Mouse (Mus musculus) ovary, adult 18-20 months (tissue): ENCODE data around the gene Shox2.
A peak's percentile ranks its signal among the peaks of the same experiment; 100 is the strongest.

Source experiments
- DNase-seq: peaks from one replicate; pipeline ENCODE4 v3.0.0; 2022; ENCODE audit warnings: low spot score, mixed read lengths

The Shox2 gene

GRCm38 (mm10) chr3:66981706-66982105 lies at the start of gene Shox2:
Shox2 (minus strand) TSS chr3:66981771.
- DNase-seq: no peak

DNA sequence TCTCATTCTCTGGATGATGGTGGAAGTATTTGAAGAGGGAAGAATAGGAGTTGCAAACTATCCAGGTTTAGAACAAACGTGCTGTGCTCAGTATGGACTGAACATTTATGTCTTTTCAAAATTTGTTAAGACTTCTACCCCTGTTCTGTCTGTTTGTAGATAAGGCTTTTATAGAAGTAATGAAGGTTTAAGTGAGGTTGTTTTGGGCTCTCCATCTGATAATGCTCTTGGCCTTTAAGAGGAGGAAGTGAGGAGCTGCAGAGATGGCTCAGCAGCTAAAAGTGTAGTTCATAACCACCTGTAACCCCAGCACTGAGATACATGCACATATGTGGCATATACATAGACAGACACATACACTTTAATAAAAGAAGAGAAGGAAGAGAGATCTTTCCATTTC lies 15.2 kb upstream of the Shox2 start:
- no peak for DNase-seq

GRCm38 (mm10) chr3:66986287-66986560 lies 4.7 kb upstream of the Shox2 start:
- DNase-seq: no peak

GRCm38 (mm10) chr3:66985539-66986286 lies 4.1 kb upstream of the Shox2 start:
- peak; percentile 60 for DNase-seq

DNA sequence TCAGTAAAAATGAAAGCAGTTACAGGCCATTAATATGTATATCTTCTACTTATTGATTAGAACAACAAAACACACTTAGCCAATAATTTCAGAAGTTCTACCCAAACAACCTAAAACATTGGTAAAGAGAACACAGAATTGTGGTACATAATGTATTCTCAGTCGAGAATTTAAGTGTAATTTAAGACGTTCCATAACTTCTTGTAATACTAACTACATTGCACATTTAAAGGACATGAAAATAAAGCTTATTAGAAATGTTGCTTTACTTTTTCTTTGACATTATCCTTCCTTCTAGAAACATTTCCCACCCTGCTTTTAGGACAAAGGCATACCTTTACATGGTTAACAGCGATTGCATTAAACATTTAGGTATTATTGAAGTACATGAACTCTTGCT lies 1.9 kb upstream of the Shox2 start:
- DNase-seq: no peak

DNA sequence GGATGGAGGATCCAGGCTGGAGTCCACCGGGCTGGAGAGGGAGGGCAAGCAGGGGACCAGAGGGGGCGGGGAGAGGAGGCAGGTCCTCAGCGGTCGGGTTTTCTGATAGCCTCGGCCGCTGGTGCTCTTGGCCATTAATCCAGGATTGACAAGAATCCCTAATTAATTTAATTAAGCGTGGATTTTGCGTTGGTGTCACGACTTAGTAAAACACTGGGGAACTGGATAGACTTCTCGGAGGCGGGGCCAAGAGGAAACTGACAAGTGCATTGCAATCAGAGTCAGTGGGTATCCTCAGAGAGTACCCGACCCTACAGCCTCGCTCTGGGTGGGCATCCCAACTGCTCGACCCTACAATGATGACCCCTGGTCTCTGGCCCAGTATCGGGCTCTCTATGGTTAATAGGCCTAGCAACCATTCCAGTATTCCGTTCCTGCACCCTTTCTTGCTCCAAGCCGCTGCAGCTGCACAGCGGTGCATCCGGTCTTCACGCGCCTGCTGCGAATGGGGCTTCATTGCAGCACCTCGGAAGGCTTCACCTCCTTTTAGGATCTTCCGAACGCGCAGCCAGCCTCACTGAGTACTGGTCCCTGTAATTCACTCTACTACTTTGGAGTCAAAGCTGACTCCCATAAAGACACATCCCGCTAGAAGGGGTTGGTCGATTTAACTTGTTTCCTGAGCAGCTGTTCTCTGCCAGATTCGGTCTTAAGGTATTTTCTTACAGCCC lies 775 bp upstream of the Shox2 start:
- DNase-seq: peak; percentile 6

- peak; percentile 49 for DNase-seq
These were observed 390 bp downstream of the Shox2 start, which contains the start of gene Rsrc1 for GRCm38 (mm10) chr3:66981101-66981661. Rsrc1 (plus strand) TSS chr3:66981390.

- no peak for DNase-seq
These were observed 1.2 kb downstream of the Shox2 start for GRCm38 (mm10) chr3:66980111-66980975.

DNA sequence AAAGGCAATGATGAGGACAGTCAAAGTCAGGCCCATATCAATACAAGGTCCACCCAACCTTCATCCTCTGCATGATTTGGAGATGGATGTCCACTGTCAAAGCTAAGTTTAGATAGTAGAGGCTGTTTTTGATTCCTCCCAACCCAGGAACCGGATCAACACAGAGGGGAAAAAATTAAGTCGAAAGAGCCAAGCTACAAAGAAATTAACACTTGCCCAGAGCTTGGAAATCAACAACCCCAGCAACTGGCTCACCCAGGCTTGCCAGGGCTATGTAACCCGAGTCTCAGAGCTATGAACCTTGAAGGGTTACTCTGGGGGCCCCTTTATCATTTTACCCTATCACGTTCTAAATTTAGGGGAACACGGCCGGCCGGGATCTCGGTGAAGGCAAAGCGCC lies 2.1 kb downstream of the Shox2 start:
- DNase-seq: no peak

- no peak for DNase-seq
These were observed 2.9 kb downstream of the Shox2 start for GRCm38 (mm10) chr3:66978457-66979381.

DNA sequence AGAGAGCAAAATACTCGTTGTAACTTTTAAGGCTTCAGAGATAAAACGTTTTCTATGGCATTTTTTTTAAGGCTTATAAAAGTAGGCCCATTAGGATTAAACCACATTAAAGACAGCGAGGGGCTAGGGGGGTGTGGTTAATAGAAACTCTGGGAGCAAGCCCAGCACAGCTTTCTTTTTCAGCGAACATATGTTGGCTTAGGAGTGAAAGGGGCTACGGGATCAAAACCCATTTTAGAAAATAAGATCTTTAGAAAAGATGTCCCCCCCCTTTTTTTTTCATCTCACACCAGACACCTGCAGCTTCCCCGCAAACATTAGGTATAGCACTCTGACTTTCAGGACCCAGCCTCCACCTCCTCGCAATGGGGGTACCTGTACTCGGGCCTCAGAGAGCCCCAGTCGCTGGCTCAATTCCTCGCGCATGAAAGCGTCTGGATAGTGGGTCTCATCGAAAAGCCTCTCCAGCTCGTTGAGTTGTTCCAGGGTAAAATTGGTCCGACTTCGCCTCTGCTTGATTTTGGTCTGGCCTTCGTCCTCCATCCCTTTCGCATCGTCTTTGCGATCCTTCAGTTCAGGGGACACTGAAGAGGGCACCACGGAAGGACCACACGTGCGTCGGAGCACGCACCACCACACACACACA lies 3.6 kb downstream of the Shox2 start:
- DNase-seq: no peak

DNA sequence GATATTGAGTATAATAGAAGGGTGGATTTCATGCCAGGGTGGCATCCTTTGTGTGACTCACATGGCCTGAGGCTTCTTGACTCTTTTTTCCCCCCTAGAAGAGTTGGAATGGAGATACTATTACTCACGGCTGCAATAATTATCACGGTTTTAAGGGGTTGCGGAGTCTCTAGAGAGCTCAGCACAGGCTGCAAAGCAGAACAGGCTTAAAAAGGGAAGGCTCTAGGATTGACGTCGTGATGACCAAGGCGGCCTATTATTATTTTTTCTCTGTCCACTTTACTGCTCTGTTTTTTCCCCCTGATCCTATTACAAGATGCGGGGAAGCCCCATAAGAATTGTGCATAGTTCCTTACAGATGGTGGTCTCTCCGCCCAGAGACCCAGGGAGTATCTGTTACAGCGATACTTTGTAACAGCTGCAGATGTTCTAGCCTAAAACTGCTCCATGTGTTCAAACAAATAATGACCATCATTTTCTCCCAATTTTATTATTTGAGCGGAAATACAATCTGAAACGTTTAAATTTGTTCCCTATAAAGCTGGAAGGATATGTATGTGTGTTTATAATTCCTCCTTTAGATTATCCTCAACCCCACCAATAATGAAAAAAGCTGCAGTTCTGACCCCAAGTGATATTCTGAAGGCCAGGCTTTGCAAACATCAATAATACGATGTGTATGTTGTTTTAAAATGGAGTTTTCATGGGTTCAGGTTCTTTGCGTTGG lies 4.5 kb downstream of the Shox2 start:
- DNase-seq: no peak

- DNase-seq: no peak
These were observed 7.1 kb downstream of the Shox2 start for GRCm38 (mm10) chr3:66974501-66974900.

DNA sequence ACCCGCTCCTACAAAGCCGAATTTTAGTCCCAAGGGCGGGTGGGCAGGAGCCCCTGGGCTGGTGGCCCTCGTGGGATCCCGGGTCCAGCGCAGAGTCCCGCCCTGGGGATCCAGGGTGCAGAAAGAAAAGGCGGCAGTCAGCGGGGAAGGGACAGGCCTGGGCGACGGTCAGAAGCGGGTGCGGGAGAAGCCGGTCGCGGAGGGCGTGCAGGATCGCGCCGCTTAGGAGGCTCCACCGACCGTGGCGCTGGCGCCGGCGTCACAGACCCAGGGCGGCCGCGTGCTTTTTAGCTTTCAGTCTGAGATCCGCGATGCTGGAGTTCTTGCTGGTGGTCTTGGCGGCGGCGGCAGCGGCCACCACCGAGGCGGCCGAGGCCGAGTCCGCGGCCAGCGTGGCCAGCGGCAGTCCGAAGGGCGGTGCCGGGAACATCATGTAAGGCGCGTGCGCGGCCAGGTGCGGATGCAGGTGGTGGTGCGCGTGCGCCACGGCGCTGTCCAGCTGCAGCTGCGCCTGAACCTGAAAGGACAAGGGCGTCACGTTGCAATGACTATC lies 8.1 kb downstream of the Shox2 start:
- DNase-seq: no peak

DNA sequence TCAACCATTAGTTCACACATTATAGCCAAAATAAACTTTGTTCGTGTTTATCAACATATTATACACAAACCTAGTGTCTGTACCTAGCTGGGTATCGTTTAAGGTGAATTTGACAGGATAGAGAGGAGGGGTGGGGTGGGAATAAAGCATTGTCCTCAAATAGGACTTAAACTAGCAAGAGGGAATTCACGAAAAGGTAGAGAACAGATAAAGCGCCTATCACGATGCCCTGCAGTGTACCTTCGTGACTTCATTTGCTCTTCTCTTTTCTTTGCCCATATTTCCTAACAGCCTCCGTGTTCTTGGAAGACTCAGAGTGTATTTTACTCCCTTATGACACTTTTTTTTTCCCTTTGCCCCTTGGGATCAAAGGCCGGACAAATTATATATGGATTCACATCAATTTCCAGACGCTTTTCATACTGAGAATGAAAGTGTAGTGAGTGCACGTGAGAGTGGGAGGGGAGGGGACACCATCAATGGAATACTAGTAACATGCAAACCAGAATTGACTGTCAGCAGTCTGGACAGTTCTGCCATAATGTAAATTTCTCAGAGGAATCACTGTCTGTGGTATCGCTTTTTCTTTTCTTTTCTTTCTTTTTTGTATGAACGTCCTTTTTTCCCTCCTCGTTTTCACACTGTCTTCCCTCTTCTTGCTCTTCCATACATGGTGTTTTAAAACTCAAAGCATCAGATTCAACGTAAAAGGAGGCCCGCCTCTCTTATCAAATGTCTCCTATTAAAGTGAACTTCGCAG lies 9.2 kb downstream of the Shox2 start:
- no peak for DNase-seq

- DNase-seq: no peak
These were observed 10.8 kb downstream of the Shox2 start for GRCm38 (mm10) chr3:66970661-66971331.

DNA sequence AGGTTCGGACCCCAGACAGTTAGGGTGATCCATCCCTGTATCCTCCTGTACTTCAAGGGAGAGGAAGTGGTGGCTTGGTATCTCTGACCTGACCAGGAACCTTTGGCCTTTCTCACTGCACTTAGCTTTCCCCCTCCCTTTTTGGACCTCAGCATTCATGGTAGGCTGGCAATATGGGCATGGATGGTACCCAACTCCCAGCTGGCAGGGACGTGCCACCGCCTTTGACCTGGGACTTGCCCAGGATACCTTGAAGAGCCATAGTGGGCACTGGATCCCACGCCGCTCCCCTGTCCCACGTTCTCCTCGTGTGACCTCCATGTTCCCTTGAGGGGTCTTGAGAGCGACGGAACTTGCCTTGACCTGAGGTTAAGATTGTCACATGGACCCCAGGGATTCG lies 11.3 kb downstream of the Shox2 start:
- DNase-seq: no peak

GRCm38 (mm10) chr3:66967508-66967907 lies 14.1 kb downstream of the Shox2 start:
- DNase-seq: no peak

GRCm38 (mm10) chr3:66964884-66965283 lies 16.7 kb downstream of the Shox2 start:
- DNase-seq: no peak
